Mouse (Mus musculus) thymus, adult 2 months (tissue): ENCODE measurements at regions not wholly inside any gene's neighbourhood (a gene's known extent, or its start where the extent isn't known, plus 50 kb on each side); places are given as distances from the start of the nearest gene placed in this dataset.

Source experiments
- DNase-seq: peaks from one replicate; pipeline ENCODE4 v3.0.0; 2021
- H3K27ac ChIP-seq: fragments of 200-500 bp; 2 replicates; pipeline ENCODE4 v1.5.1; 2012; ENCODE audit warnings: low read length, control low read depth; ENCODE audit not compliant: control insufficient read depth, insufficient read depth
- H3K27me3 ChIP-seq: fragments of 200-500 bp; 2 replicates; pipeline ENCODE4 v1.6.1; 2012; ENCODE audit warnings: mild to moderate bottlenecking, low read length, moderate library complexity, mixed read lengths; ENCODE audit not compliant: control insufficient read depth, insufficient read depth
- H3K36me3 ChIP-seq: fragments of 200-500 bp; 2 replicates; pipeline ENCODE4 v1.6.1; 2012; ENCODE audit warnings: mild to moderate bottlenecking, low read length, moderate library complexity; ENCODE audit not compliant: control insufficient read depth, insufficient read depth
- H3K4me1 ChIP-seq: fragments of 200-500 bp; replicated peaks from 2 replicates; pipeline ENCODE4 v1.6.1; 2012; ENCODE audit warnings: low read length; ENCODE audit not compliant: control insufficient read depth, insufficient read depth
- H3K4me3 ChIP-seq: fragments of 200-500 bp; 2 replicates; pipeline ENCODE4 v1.5.1; 2012; ENCODE audit warnings: mild to moderate bottlenecking, low read length, control low read depth, moderate library complexity; ENCODE audit not compliant: control insufficient read depth, insufficient read depth
- CTCF ChIP-seq: fragments of 200-500 bp; IDR thresholded peaks from 2 replicates; pipeline ENCODE4 v1.5.1; 2012; ENCODE audit warnings: mild to moderate bottlenecking, control low read depth, low read length, moderate library complexity, borderline replicate concordance; ENCODE audit not compliant: control insufficient read depth, poor library complexity, insufficient read depth; ENCODE audit errors: extremely low read depth
- POLR2A ChIP-seq: fragments of 200-500 bp; IDR thresholded peaks from 2 replicates; pipeline ENCODE4 v1.6.1; 2012; ENCODE audit warnings: mild to moderate bottlenecking, low read length, control low read depth, moderate library complexity; ENCODE audit not compliant: control insufficient read depth, poor library complexity, insufficient read depth; ENCODE audit errors: extremely low read depth
- WGBS: fragments of 180-500 bp; shearing (Covaris S2); methylation state at CpG from one replicate; pipeline ENCODE4 v1.1.7; 2018; 5-methylcytosine and 5-hydroxymethylcytosine counted together

DNA sequence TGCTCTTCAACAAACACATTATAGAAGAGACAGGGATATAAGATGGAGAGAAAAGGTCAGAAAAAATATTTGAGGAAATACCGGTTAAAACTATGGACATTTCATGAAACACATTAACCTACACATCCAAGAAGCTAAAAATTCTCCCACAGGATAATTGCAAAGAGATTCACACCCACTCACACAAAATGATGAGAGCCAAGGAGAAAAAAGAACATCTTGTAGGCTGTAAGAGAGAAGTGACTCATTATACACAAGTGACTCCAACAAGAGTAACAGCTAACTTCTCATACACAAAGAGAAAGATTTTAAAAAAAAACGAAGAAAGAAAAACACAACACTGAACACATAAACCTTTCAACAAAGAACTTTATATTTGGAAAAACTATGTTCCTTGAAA lies 658.3 kb upstream of the Kirrel3 start:
- no peak for TF ChIP-seq CTCF
- no peak for TF ChIP-seq POLR2A

DNA sequence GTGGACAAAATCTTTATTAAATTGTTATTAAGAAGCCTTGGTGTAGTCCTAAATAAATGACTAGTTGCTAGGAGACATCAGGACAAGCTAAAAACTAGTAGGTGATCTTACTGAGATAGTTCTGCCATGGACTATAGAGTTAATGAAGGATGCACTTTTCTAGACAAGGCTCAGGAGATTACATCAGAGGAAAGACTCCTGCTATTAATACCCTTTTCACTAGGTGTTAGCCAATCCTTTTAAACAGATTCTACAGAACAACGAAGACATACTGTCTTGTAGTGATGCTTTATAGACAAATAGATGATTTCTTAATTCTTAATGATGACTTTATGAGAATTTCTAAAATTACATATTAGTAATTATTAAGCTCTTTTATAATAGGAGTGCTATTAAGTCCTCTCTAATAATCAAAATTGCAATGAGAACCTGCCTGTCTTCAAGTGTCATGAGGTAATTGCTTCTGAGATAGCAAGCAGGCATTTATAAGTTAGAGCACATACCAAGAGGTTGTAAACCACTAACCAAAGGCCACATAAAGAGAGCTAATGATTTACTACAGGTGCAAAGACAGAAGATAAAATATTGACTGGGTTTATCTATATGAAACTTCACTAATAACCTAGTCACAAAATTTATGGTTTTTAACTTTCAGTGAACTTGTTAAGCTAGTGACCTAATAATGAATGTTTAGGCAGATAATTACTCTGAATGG lies 647.9 kb upstream of the Kirrel3 start:
- H3K27me3 ChIP-seq = no peaks in the 10 kb centered on the region
- TF ChIP-seq POLR2A (no peak), CTCF (no peak)
- H3K36me3 ChIP-seq = no peaks in the 10 kb centered on the region
- H3K27ac ChIP-seq = no peak overlapping the region
- no peak for DNase-seq
- WGBS = 53% methylated on average over 1 of the region's 1 CpGs
- no peak overlapping the region for H3K4me3 ChIP-seq
- H3K4me1 ChIP-seq = no peaks in the 10 kb centered on the region

More for the DNA sequence above, 658.3 kb upstream of the Kirrel3 start:
- no peak for DNase-seq
- no peaks in the 10 kb centered on the region for H3K27me3 ChIP-seq
- no peak overlapping the region for H3K27ac ChIP-seq
- H3K4me1 ChIP-seq = no peaks in the 10 kb centered on the region
- H3K4me3 ChIP-seq = no peak overlapping the region
- WGBS = 86% methylated on average over 2 of the region's 2 CpGs
- H3K36me3 ChIP-seq = no peaks in the 10 kb centered on the region

DNA sequence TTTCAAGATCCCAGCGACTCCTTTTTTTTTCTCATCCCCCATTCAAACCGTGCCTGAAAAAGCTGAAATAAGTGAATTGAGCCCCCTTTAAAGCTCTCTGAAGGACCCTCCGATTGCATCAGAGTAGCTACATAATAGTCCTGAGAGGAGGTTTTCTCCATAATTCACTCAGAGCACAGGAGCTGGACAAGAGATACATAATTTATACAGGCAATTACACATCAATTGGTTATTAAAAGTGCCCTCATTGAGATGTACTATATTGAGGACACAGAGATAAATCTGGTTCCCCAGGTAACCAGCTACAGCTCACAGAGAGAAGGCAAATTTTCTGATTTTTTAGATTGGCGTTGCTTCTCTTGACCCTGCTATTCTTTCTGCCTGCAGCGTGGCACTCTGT lies 636.1 kb upstream of the Kirrel3 start:
- Histone ChIP-seq H3K36me3 (no peaks in the 10 kb centered on the region), H3K27me3 (no peaks in the 10 kb centered on the region), H3K4me1 (no peaks in the 10 kb centered on the region), H3K27ac (no peak overlapping the region), H3K4me3 (no peak overlapping the region)
- no peak for DNase-seq
- WGBS = 92% methylated on average over 5 of the region's 5 CpGs
- no peak for TF ChIP-seq POLR2A
- TF ChIP-seq CTCF = no peak

DNA sequence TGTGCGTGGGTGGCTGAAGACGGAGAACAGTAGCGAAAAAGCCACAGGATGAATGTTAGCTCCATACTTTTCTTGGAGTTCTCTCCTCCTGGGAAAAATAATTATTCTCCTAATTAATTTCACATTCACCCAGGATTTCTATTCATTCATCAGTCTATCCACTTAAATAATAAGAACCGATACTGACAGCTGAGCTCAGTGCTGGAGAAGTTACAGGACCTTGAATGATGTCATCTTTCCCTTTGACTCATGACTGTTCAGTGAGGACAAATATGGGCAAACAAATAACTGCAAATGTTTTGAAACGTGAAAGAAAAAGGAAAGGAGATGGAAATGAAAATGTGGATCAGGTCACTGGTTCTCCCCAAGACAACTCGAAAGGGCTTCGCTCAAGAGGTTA lies 635.7 kb upstream of the Kirrel3 start:
- no peaks in the 10 kb centered on the region for H3K27me3 ChIP-seq
- WGBS = 90% methylated on average over 7 of the region's 7 CpGs
- no peak overlapping the region for H3K27ac ChIP-seq
- no peak overlapping the region for H3K4me3 ChIP-seq
- TF ChIP-seq POLR2A = no peak
- no peak for TF ChIP-seq CTCF
- DNase-seq = no peak
- H3K4me1 ChIP-seq = no peaks in the 10 kb centered on the region
- H3K36me3 ChIP-seq = no peaks in the 10 kb centered on the region

DNA sequence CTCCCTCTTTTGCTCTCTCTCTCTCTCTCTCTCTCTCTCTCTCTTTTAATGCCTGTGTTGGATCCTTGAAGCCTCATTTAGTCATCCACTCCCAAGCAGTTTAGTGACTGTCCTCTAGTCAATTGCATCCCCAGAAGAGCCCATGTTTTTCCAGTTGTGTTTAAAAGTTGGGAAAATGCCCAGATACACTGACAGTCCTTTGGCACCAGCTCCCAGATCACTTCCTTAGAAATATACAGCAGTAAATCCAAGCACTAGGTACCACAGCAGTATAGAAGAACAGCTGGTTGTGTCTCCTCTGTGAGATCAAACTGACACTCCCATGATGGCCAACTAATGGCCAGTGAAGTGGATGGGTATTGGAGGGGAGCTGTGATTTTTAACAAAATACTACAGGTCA lies 634.7 kb upstream of the Kirrel3 start:
- no peak for DNase-seq
- no peak overlapping the region for H3K27ac ChIP-seq
- H3K4me1 ChIP-seq = no peaks in the 10 kb centered on the region
- no peak overlapping the region for H3K4me3 ChIP-seq
- TF ChIP-seq CTCF (no peak), POLR2A (no peak)
- H3K27me3 ChIP-seq = no peaks in the 10 kb centered on the region
- no peaks in the 10 kb centered on the region for H3K36me3 ChIP-seq

DNA sequence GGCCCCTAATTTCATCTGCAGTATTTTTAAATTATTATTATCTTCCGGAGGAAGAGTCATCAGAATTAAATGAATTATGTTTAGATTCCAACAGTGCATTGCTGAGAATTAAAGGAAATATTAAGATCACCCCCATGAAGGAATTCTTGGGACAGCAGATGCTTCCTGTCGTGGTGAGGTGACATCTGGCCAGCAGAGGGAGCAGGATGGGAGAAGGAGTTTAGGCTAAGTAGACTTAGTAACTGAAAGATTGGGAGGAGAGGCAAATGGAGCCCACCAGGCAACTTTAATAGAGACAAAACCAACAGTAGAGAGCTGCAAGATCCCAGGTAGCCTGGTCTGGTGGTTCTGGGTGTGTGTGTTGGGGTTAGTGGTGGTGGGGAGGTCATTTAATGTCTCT lies 629.5 kb upstream of the Kirrel3 start:
- no peak overlapping the region for H3K27ac ChIP-seq
- H3K4me1 ChIP-seq = no peaks in the 10 kb centered on the region
- WGBS = 41% methylated on average over 2 of the region's 2 CpGs
- H3K36me3 ChIP-seq = no peaks in the 10 kb centered on the region
- no peak for TF ChIP-seq POLR2A
- TF ChIP-seq CTCF = no peak
- H3K4me3 ChIP-seq = no peak overlapping the region
- DNase-seq = no peak
- no peaks in the 10 kb centered on the region for H3K27me3 ChIP-seq

DNA sequence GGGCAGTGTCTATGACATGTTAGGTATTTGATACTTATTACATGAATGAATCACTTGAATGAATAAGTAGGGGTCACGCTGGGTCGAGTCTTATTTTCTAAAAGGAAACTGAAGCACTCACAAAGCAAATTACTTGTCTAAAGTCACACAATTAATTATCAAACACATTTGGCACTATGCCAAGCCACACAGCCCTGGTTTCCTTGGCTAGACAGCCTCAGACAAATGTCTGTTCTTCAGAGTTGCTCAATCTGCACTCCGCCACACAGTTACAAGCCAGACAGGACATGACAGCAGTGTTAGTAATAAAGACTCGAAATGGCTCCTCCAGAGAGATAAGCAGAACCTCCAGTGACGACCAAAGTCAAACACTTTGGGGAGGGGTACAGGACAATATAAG lies 627.2 kb upstream of the Kirrel3 start:
- DNase-seq = no peak

More for the DNA sequence above, 627.2 kb upstream of the Kirrel3 start:
- H3K27ac ChIP-seq = no peak overlapping the region
- TF ChIP-seq POLR2A = no peak
- H3K4me3 ChIP-seq = no peak overlapping the region
- H3K4me1 ChIP-seq = no peaks in the 10 kb centered on the region
- H3K36me3 ChIP-seq = no peaks in the 10 kb centered on the region
- 41% methylated on average over 5 of the region's 5 CpGs for WGBS
- H3K27me3 ChIP-seq = no peaks in the 10 kb centered on the region
